ENCODE assay signal across 8 mouse cellular contexts in genomic region chr9:96713472-96714390, GRCm38 (mm10). TPM values are rescaled to one million over a fixed set of nuclear protein-coding genes. Genes with fewer than 3 reads are reported as not detected.
DNase-seq lines count a peak whose midpoint lies in the region; ATAC-seq and TF ChIP-seq lines count a peak whose summit lies in the region.

No protein-coding gene starts in this region.

- peaks cover 6% of the 10 kb centered on the region for H3K36me3 ChIP-seq in forebrain, embryonic 10.5 days (replicated peaks)
- H3K36me3 ChIP-seq in forebrain, embryonic 11.5 days (ENCODE audit: control insufficient read depth, insufficient read depth, low read length): no peaks in the 10 kb centered on the region
- H3K36me3 ChIP-seq in small intestine, adult 2 months (ENCODE audit: control insufficient read depth, insufficient read depth, low read length): peaks cover 12% of the 10 kb centered on the region

- 86% methylated on average over 14 of the region's 14 CpGs for WGBS in forebrain, embryonic 10.5 days
- WGBS in forebrain, embryonic 11.5 days: 80% methylated on average over 14 of the region's 14 CpGs
- WGBS in small intestine, adult 2 months: 77% methylated on average over 14 of the region's 14 CpGs

- no peak for TF ChIP-seq CTCF in small intestine, adult 2 months (IDR thresholded peaks at IDR 0.05; ENCODE audit: extremely low read depth, insufficient read length, insufficient replicate concordance, low read depth, low read length)

- DNase-seq in forebrain, embryonic 10.5 days (ENCODE audit: extremely low spot score, low spot score): no peak
- DNase-seq in forebrain, embryonic 11.5 days (ENCODE audit: low spot score): no peak
- peak; percentile 62 for DNase-seq in ovary, adult 18-20 months (ENCODE audit: low spot score)
- DNase-seq in ovary, postnatal 10 days (ENCODE audit: low spot score): no peak
- DNase-seq in gastrocnemius, adult 18-20 months (ENCODE audit: low spot score): no peak
- no peak for DNase-seq in left cerebral cortex, postnatal 25 days (ENCODE audit: low spot score in 2 of 2)

- H3K9me3 ChIP-seq in forebrain, embryonic 10.5 days: no peaks in the 10 kb centered on the region
- no peaks in the 10 kb centered on the region for H3K9me3 ChIP-seq in forebrain, embryonic 11.5 days (ENCODE audit: control insufficient read depth, low read length)

- H3K9ac ChIP-seq in forebrain, embryonic 11.5 days (ENCODE audit: low read length): no peak overlapping the region

- peaks cover 24% of the 10 kb centered on the region for H3K4me1 ChIP-seq in forebrain, embryonic 10.5 days
- H3K4me1 ChIP-seq in forebrain, embryonic 11.5 days (replicated peaks; ENCODE audit: control insufficient read depth, insufficient read depth, low read length): no peaks in the 10 kb centered on the region; the same call in 1 of the 2 replicates
- peaks cover 3% of the 10 kb centered on the region; the same call in 1 of the 2 replicates for H3K4me1 ChIP-seq in small intestine, adult 2 months (ENCODE audit: control insufficient read depth, insufficient read depth, insufficient read length, low read length)

- TF ChIP-seq POLR2A in small intestine, adult 2 months (IDR thresholded peaks at IDR 0.05; ENCODE audit: low read depth, low read length): no peak

- intact Hi-C loops in left cerebral cortex, postnatal 25 days (cut with DNase I): no loop called here

- peak overlapping the region; percentile 60; the same call in 1 of the 2 replicates for H3K27ac ChIP-seq in forebrain, embryonic 10.5 days
- H3K27ac ChIP-seq in forebrain, embryonic 11.5 days (ENCODE audit: low read depth, low read length): no peak overlapping the region
- H3K27ac ChIP-seq in small intestine, adult 2 months (ENCODE audit: insufficient read depth, low read depth, low read length): peak overlapping the region; percentile 66; the same call in 1 of the 2 replicates

- H3K4me3 ChIP-seq in forebrain, embryonic 10.5 days: no peak overlapping the region
- H3K4me3 ChIP-seq in forebrain, embryonic 11.5 days (ENCODE audit: low read depth, low read length): no peak overlapping the region
- no peak overlapping the region for H3K4me3 ChIP-seq in small intestine, adult 2 months (ENCODE audit: low read depth, low read length)

- no peak for ATAC-seq in forebrain, embryonic 11.5 days (replicated peaks; ENCODE audit: low FRiP score)
- peak; percentile 25 for ATAC-seq in inflammation-experienced regulatory T-cells, adult 6 months

- no peak overlapping the region for H3K4me2 ChIP-seq in forebrain, embryonic 11.5 days (ENCODE audit: low read depth, low read length, severe bottlenecking)

- H3K27me3 ChIP-seq in forebrain, embryonic 10.5 days (ENCODE audit: poor library complexity, severe bottlenecking): no peaks in the 10 kb centered on the region
- no peaks in the 10 kb centered on the region for H3K27me3 ChIP-seq in forebrain, embryonic 11.5 days (ENCODE audit: control insufficient read depth, insufficient read depth, low read length)
- no peaks in the 10 kb centered on the region for H3K27me3 ChIP-seq in small intestine, adult 2 months (ENCODE audit: control insufficient read depth, insufficient read depth, low read length)

RNA-seq across cellular contexts. Expression of gene Zbtb38, which starts 38.9 kb away (rescaled TPM):
- polyA plus RNA-seq in forebrain, embryonic 10.5 days (2016; fragmentation: Nextera tagmentation; extraction: Ambion mirVana): 9.0 and 9.4 TPM in 2 replicates
- polyA plus RNA-seq in forebrain, embryonic 11.5 days (2014; fragmentation: Nextera tagmentation; extraction: Ambion mirVana): 10.5 and 11.1 TPM in 2 replicates
- polyA plus RNA-seq in inflammation-experienced regulatory T-cells, adult 6 months (2017; shearing (Covaris generic)): 10 to 100 TPM; 53.9 to 73.9 (median 69.4) TPM
- polyA plus RNA-seq in small intestine, adult 2 months (2012; rRNA removed): 3.8 and 7.7 TPM in 2 replicates
- 10 to 100 TPM; 35.0 to 35.9 TPM for total RNA-seq in gastrocnemius, adult 18-20 months (2021)
- 10 to 100 TPM; 57.6 to 58.8 TPM for total RNA-seq in left cerebral cortex, postnatal 25 days (2021)
